Mouse (Mus musculus) hindbrain, postnatal 0 days (tissue): ENCODE data around the gene Vwc2l. TPM values are rescaled to one million over a fixed set of nuclear protein-coding genes. Genes with fewer than 3 reads are reported as not detected.

Experiments used
- ATAC-seq: fragments of 200-750 bp; cut with Nextera tagmentation; 2 replicates; pipeline ENCODE4 v1.8.0; 2017; ENCODE audit warnings: mild to moderate bottlenecking, moderate TSS enrichment, moderate library complexity
- DNase-seq: peaks from one replicate; pipeline ENCODE4 v3.0.0-alpha.2; 2015; ENCODE audit warnings: low spot score
- H3K27ac ChIP-seq: fragments of 300-500 bp; sonication (generic); 2 replicates; pipeline ENCODE4 v1.5.1; 2014; ENCODE audit warnings: mild to moderate bottlenecking
- H3K27me3 ChIP-seq: fragments of 300-500 bp; sonication (generic); 2 replicates; pipeline ENCODE4 v1.6.1; 2014; ENCODE audit warnings: low read length, mixed read lengths; ENCODE audit not compliant: insufficient read depth
- H3K36me3 ChIP-seq: fragments of 300-500 bp; sonication (generic); 2 replicates; pipeline ENCODE4 v1.6.1; 2014; ENCODE audit warnings: low read length, mixed read lengths; ENCODE audit not compliant: insufficient read depth
- H3K4me1 ChIP-seq: fragments of 300-500 bp; sonication (generic); 2 replicates; pipeline ENCODE4 v1.6.1; 2014; ENCODE audit warnings: antibody characterized with exemption, low read length, mixed read lengths; ENCODE audit not compliant: insufficient read depth
- H3K4me2 ChIP-seq: fragments of 300-500 bp; sonication (generic); 2 replicates; pipeline ENCODE4 v1.6.1; 2014; ENCODE audit warnings: low read depth, mild to moderate bottlenecking, low read length, moderate library complexity, mixed read lengths
- H3K4me3 ChIP-seq: fragments of 300-500 bp; sonication (generic); 2 replicates; pipeline ENCODE4 v1.5.1; 2014; ENCODE audit warnings: low read length
- H3K9ac ChIP-seq: fragments of 300-500 bp; sonication (generic); replicated peaks from 2 replicates; pipeline ENCODE4 v1.6.1; 2014; ENCODE audit warnings: mild to moderate bottlenecking, low read length, moderate library complexity, mixed read lengths
- H3K9me3 ChIP-seq: fragments of 300-500 bp; sonication (generic); 2 replicates; pipeline ENCODE4 v1.6.1; 2016; ENCODE audit warnings: low read length, mixed read lengths
- CTCF ChIP-seq: IDR thresholded peaks from 2 replicates; pipeline ENCODE4 v1.5.1; 2016; ENCODE audit warnings: antibody characterized with exemption, control low read depth, low read depth
- WGBS: fragments of 180-500 bp; shearing (Covaris S2); extraction: QIAGEN DNeasy Blood & Tissue Kit; methylation state at CpG from one replicate; pipeline ENCODE4 v1.1.7; 2014; 5-methylcytosine and 5-hydroxymethylcytosine counted together
- polyA plus RNA-seq: library from polyadenylated mRNA; unstranded; fragments of >200 nt; fragmentation: Nextera tagmentation; extraction: Ambion mirVana; gene quantifications from 2 replicates; pipeline ENCODE4 v1.2.1, GENCODE M21; 2015
- total RNA-seq: library from RNA; depleted of rRNA; stranded (reverse); fragments of >200 nt; gene quantifications from 2 replicates; pipeline ENCODE4 v1.2.3, GENCODE M21; 2014

The Vwc2l gene
- total and polyA plus RNA-seq, 2 experiments from 2014 or later: 7.1 to 15.6 TPM

DNA sequence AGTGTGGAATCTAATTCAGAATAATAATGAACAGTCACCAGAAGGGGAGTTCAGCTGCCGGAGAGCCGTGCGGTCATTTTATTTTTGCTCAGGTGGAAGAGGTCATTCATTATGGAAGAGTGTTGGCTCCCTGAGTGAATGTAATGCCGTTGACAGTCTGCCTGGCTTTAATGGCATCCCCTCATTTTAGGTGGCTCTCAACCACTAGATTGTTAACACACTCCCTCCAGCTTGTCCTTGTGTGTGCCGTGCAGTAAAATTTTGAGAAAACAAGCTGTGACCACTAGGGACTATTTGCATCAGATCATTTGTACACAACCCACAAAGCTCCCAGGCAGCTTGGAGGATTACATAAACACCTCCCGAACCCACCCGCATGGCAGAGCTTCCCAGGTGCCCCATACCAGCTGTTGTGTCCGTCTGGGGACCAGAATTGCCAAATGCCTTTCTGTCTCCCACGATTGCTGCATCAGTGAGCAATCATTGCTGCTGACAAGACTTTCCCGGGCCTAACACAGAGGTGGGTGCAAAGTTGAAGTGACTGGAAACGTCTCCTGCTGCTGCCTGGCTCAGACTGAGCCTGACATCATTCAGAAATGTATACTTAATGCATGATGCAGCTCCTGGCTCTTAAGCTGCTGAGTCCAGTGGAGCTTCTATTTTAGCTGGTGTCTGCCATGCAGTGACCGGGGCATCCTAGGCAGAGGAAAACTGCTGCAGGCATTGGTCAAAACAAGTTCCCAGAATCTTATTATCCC, 126.3 kb downstream of the Vwc2l start:
- Histone ChIP-seq H3K36me3 (no peaks in the 10 kb centered on the region), H3K27ac (no peak overlapping the region), H3K4me1 (no peaks in the 10 kb centered on the region), H3K9me3 (no peaks in the 10 kb centered on the region), H3K27me3 (no peaks in the 10 kb centered on the region), H3K4me2 (0 out of 2 replicates have a peak overlapping the region, but pooled peaks have one; percentile 14), H3K9ac (no peak overlapping the region), H3K4me3 (no peak overlapping the region)
- DNase-seq (peak; percentile 42), ATAC-seq (peak; percentile 49; the same call in 1 of the 2 replicates)
- TF ChIP-seq CTCF: 0 out of 2 replicates have a peak, but pooled peaks have one; percentile 13
- 37% methylated on average over 12 of the region's 12 CpGs for WGBS

DNA sequence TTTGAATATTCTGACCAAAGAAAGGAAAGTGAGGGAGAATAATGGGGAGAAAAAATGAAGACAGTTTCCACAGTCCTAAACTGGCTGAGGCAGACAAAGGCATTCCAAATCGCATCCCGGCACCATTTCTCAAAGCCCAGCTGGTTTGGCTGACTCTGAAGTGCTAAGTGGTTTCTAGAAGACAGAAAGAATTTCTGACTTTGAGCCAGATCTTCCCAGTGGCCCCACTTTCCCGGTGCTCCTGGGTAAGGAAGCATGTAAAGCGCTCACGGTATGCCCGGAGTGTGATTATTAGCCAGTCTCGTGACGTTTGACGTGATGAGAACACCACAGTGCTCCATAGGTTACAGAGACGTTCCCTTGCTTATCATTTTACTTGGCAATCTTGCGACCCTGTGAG, 127.9 kb downstream of the Vwc2l start:
- DNase-seq (peak; percentile 44), ATAC-seq (0 out of 2 replicates have a peak, but pooled peaks have one; percentile 38)
- no peaks in the 10 kb centered on the region for H3K9me3 ChIP-seq
- 33% methylated on average over 11 of the region's 11 CpGs for WGBS
- no peak for TF ChIP-seq CTCF
- no peak overlapping the region for H3K27ac ChIP-seq
- H3K4me3 ChIP-seq: no peak overlapping the region
- H3K4me2 ChIP-seq: peak overlapping the region; percentile 11; the same call in 1 of the 2 replicates
- H3K9ac ChIP-seq: no peak overlapping the region
- H3K27me3 ChIP-seq: no peaks in the 10 kb centered on the region
- H3K36me3 ChIP-seq: no peaks in the 10 kb centered on the region
- no peaks in the 10 kb centered on the region for H3K4me1 ChIP-seq

DNA sequence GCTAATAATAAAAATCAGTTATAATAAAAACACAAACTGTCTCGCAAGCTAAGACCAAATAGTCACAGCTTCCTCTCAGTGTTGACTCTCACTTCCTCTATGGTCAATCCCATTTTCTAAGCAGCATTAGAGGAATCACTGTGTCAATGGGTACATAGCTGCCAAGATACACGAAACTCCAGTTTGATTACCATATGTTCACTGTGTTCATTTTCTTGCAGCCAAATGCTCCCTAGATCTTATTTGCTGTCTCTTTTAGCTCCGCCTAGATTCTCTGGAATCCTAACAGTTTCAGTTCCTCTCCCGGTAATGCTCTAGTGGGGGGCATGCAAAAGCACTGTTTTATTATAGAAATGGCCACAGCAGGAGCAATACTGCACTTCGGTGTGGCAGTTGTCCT, 130.4 kb downstream of the Vwc2l start:
- WGBS: 52% methylated on average over 5 of the region's 5 CpGs
- H3K4me1 ChIP-seq: no peaks in the 10 kb centered on the region
- H3K9ac ChIP-seq: no peak overlapping the region
- TF ChIP-seq CTCF: no peak
- DNase-seq: peak; percentile 8
- no peaks in the 10 kb centered on the region for H3K36me3 ChIP-seq
- no peaks in the 10 kb centered on the region for H3K9me3 ChIP-seq
- H3K27ac ChIP-seq: no peak overlapping the region
- no peak overlapping the region for H3K4me2 ChIP-seq
- H3K27me3 ChIP-seq: no peaks in the 10 kb centered on the region
- H3K4me3 ChIP-seq: no peak overlapping the region
- ATAC-seq: no peak

DNA sequence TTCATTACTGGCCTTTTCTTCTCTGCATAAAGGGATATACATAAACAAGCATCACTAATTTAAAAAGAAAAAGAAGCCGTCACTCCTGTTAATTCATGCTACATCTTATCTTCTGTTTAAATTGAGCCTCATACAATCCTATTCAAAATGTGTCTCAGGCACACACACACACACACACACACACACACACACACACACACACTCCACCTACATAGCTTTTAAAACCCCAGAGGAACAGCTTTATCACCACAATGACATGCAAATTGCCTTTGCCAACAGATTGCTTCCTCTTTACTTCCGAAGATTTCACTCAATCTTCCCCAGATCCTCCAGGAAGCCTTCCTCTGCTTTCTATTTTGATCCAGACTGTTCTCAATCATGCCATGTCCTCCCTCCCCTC, 136.2 kb downstream of the Vwc2l start:
- WGBS: 41% methylated on average over 2 of the region's 2 CpGs
- DNase-seq: no peak
- H3K9me3 ChIP-seq: no peaks in the 10 kb centered on the region

DNA sequence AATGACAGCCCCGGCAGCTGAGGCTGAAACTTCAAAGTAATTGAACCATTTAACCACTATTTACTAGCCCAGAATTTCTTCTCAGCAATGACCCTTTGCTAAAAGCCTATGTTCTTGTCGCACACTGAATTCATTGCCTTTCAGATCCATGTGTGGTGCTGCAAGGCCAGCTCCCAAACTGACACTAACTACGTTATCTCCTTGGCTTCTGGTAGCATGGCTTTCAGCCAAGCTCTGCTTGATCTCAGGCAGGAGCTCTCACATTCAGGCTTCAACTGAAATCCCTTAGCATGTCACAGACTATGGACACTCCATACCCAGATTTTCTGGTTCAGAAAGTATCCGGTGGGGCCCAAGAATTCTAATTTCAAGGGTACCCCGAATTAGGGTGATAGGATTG, 140.6 kb downstream of the Vwc2l start:
- Histone ChIP-seq H3K4me1 (no peaks in the 10 kb centered on the region), H3K4me2 (no peak overlapping the region), H3K9me3 (no peaks in the 10 kb centered on the region), H3K36me3 (no peaks in the 10 kb centered on the region), H3K27me3 (no peaks in the 10 kb centered on the region), H3K9ac (no peak overlapping the region), H3K27ac (no peak overlapping the region), H3K4me3 (no peak overlapping the region)
- 47% methylated on average over 5 of the region's 5 CpGs for WGBS
- TF ChIP-seq CTCF: no peak
- ATAC-seq (no peak), DNase-seq (peak; percentile 64)

More for the DNA sequence above, 136.2 kb downstream of the Vwc2l start:
- no peak for ATAC-seq
- H3K9ac ChIP-seq: no peak overlapping the region
- no peaks in the 10 kb centered on the region for H3K4me1 ChIP-seq
- no peak overlapping the region for H3K4me3 ChIP-seq
- no peak for TF ChIP-seq CTCF
- no peaks in the 10 kb centered on the region for H3K36me3 ChIP-seq
- H3K27ac ChIP-seq: no peak overlapping the region
- no peak overlapping the region for H3K4me2 ChIP-seq
- H3K27me3 ChIP-seq: no peaks in the 10 kb centered on the region

DNA sequence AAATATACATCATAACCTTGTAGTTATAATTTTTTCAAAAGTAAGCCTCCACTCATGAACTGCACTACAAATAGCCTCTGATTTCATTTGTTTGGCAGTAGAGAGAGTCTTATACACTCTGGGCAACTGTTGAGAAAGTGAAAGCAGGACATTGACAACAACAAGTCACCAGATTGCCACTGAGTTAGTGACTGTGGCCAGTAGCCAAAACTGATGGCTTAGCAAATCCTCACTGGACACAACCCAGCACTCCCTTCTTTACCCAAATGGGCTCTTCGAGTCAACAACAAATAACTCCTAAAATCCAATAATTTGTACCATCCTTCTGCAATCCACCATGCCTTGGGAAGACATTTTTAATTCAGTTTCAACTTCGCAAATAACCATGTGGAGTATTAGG, 155.0 kb downstream of the Vwc2l start:
- ATAC-seq (no peak), DNase-seq (no peak)
- Histone ChIP-seq H3K27ac (no peak overlapping the region), H3K9me3 (no peaks in the 10 kb centered on the region), H3K4me2 (no peak overlapping the region), H3K36me3 (no peaks in the 10 kb centered on the region), H3K27me3 (no peaks in the 10 kb centered on the region), H3K4me1 (no peaks in the 10 kb centered on the region), H3K9ac (no peak overlapping the region), H3K4me3 (no peak overlapping the region)
- WGBS: 92% methylated on average over 2 of the region's 2 CpGs
- TF ChIP-seq CTCF: no peak

DNA sequence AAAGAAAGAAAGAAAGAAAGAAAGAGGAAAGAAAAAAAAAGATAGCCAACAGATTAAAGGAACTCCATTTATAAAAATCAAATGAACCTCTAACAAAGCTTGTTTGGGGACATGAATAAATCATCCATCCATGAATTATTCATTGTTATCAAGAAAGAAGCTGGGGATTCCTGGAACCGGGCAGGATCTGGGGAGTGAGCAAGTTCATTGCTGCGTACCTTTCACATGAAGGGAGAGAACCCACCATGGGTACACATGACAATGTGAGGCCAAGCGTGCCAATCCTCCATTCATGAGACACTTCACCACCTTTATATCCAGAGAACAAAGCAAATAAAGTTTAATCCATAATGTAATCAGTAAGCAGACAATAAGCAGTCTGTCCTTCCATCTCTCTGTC, 155.8 kb downstream of the Vwc2l start:
- no peak for DNase-seq
- Histone ChIP-seq H3K27ac (no peak overlapping the region), H3K4me1 (no peaks in the 10 kb centered on the region), H3K36me3 (no peaks in the 10 kb centered on the region), H3K27me3 (no peaks in the 10 kb centered on the region), H3K9ac (no peak overlapping the region), H3K4me2 (no peak overlapping the region), H3K9me3 (no peaks in the 10 kb centered on the region), H3K4me3 (no peak overlapping the region)
- 28% methylated on average over 3 of the region's 3 CpGs for WGBS
- no peak for TF ChIP-seq CTCF
- no peak for ATAC-seq
